Mouse (Mus musculus) CH12.LX (cell line): ENCODE data around the gene Dnah3.

ENCODE experiments used
- BHLHE40 ChIP-seq: IDR thresholded peaks from 2 replicates; pipeline ENCODE4 v1.6.1; 2011; ENCODE audit warnings: mild to moderate bottlenecking, low read depth, low read length, improper control_type of control experiment
- CTCF ChIP-seq, 2 experiments: IDR thresholded peaks in 1 of 2; conservative IDR thresholded peaks in 1 of 2; 2 replicates each; pipeline ENCODE4 v1.5.1; 2011 to 2012; ENCODE audit warnings: low read depth in 2 of 2, low read length in 2 of 2, improper control_type of control experiment in 1 of 2, inconsistent platforms in 1 of 2, mild to moderate bottlenecking in 1 of 2, moderate library complexity in 1 of 2
- ELF1 ChIP-seq: IDR thresholded peaks from 2 replicates; pipeline ENCODE4 v1.6.1; 2014; ENCODE audit warnings: low read depth, mild to moderate bottlenecking, inconsistent platforms, low read length, improper control_type of control experiment
- EP300 ChIP-seq: IDR thresholded peaks from 2 replicates; pipeline ENCODE4 v1.6.1; 2011; ENCODE audit warnings: low read length, improper control_type of control experiment
- HCFC1 ChIP-seq: IDR thresholded peaks from 2 replicates; pipeline ENCODE4 v1.6.1; 2012; ENCODE audit warnings: low read depth, mild to moderate bottlenecking, inconsistent platforms, low read length, improper control_type of control experiment
- JUN ChIP-seq: IDR thresholded peaks from 2 replicates; pipeline ENCODE4 v1.6.1; 2011; ENCODE audit warnings: low read depth, mild to moderate bottlenecking, low read length, improper control_type of control experiment, moderate library complexity; ENCODE audit not compliant: insufficient read depth
- JUND ChIP-seq: conservative IDR thresholded peaks from 2 replicates; pipeline ENCODE4 v1.6.1; 2011; ENCODE audit warnings: low read depth, low read length, improper control_type of control experiment
- MXI1 ChIP-seq: IDR thresholded peaks from 2 replicates; pipeline ENCODE4 v1.6.1; 2011; ENCODE audit warnings: mild to moderate bottlenecking, low read depth, low read length, improper control_type of control experiment
- NRF1 ChIP-seq: IDR thresholded peaks from 2 replicates; pipeline ENCODE4 v1.6.1; 2014; ENCODE audit warnings: low read depth, mild to moderate bottlenecking, inconsistent platforms, low read length, improper control_type of control experiment, moderate library complexity
- POLR2A ChIP-seq: IDR thresholded peaks from 2 replicates; pipeline ENCODE4 v1.6.1; 2011; ENCODE audit warnings: low read depth, mild to moderate bottlenecking, improper control_type of control experiment, low read length
- RCOR1 ChIP-seq: conservative IDR thresholded peaks from 2 replicates; pipeline ENCODE4 v1.6.1; 2012; ENCODE audit warnings: low read depth, mild to moderate bottlenecking, inconsistent platforms, low read length, improper control_type of control experiment
- USF1 ChIP-seq: IDR thresholded peaks from 2 replicates; pipeline ENCODE4 v1.6.1; 2014; ENCODE audit warnings: low read depth, mild to moderate bottlenecking, inconsistent platforms, low read length, improper control_type of control experiment

GRCm38 (mm10) chr7:119880345-119880744 is 214.7 kb downstream of the Dnah3 start:
- TF ChIP-seq CTCF (conservative IDR thresholded peaks at IDR 0.05 in 1 of 2, IDR thresholded peaks at IDR 0.05 in 1 of 2; ENCODE audit: low read depth in 2 of 2, low read length in 2 of 2): no peak
- no peak for TF ChIP-seq EP300
- TF ChIP-seq POLR2A: no peak
- TF ChIP-seq ELF1: no peak
- no peak for TF ChIP-seq NRF1
- no peak for TF ChIP-seq HCFC1
- no peak for TF ChIP-seq RCOR1
- no peak for TF ChIP-seq USF1
- TF ChIP-seq BHLHE40: no peak
- no peak for TF ChIP-seq MXI1
- no peak for TF ChIP-seq JUND
- TF ChIP-seq JUN: no peak
